Mouse (Mus musculus): ENCODE measurements around the gene Cep135. TPM values are rescaled to one million over a fixed set of nuclear protein-coding genes. Genes with fewer than 3 reads are reported as not detected.

Cep135 gene
- polyA plus RNA-seq, 1 experiment: 0.39 TPM

GRCm38 (mm10) chr5:76657245-76658083 is 69.0 kb downstream of the Cep135 start:
- WGBS: 1% methylated on average over 80 of the region's 80 CpGs
- Histone ChIP-seq H3K27me3 (ENCODE audit: control insufficient read depth, insufficient read depth, low read length) (peaks cover 20% of the 10 kb centered on the region; the same call in 1 of the 2 replicates), H3K27ac (ENCODE audit: insufficient read depth, low read depth, low read length) (no peak overlapping the region), H3K4me1 (ENCODE audit: control insufficient read depth, insufficient read depth, insufficient read length, low read length) (peaks cover 9% of the 10 kb centered on the region; the same call in 1 of the 2 replicates), H3K36me3 (ENCODE audit: control insufficient read depth, insufficient read depth, low read length) (no peaks in the 10 kb centered on the region), H3K4me3 (ENCODE audit: low read depth, low read length) (peak overlapping the region; percentile 68)
- TF ChIP-seq POLR2A (IDR thresholded peaks at IDR 0.05; ENCODE audit: low read depth, low read length): no peak
- peak; percentile 28; the same call in 1 of the 2 replicates for TF ChIP-seq CTCF (IDR thresholded peaks at IDR 0.05; ENCODE audit: extremely low read depth, insufficient read length, insufficient replicate concordance, low read depth, low read length)

DNA sequence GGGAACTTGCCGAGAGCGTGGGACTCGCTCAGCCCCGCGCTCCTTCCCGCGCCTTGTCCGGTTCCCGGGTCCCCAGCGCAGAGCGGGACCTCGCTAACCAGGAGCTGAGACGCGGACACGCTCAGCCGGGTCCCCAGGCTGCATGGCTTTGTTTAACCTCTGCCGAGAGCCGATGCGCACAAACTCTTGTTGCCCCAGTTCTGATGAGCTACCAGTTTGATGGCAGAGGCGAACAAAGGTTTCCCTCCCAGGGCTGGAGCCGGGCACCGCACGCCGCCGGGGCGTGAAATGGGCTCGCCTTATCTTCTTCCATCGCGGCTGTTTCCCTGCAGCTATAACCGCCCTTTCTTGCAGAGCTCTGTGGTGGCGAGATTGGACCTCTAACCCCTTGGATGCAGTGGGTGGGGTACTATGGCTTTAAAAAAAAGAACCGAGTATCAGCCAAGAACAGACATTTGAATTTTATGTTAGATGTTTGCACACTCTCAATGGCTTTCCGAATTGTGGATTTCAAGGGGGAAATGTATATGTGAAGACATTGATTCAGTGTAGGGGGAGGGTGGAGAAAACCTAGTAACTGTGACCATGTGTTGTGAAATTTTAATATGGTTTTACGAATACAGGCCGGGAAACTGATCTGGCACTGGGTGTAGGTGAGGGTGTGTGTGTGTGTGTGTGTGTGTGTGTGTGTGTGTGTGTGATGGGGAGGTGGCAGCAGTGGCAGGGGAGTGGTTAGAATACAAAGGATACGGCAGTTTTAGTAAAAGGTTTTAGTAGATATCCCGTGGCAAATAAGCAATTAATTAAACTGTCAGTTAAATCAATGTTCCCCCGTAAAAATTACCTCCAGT is 69.8 kb downstream of the Cep135 start:
- H3K4me3 ChIP-seq (ENCODE audit: low read depth, low read length): peak overlapping the region; percentile 68
- WGBS: 3% methylated on average over 38 of the region's 38 CpGs
- peaks cover 9% of the 10 kb centered on the region; the same call in 1 of the 2 replicates for H3K4me1 ChIP-seq (ENCODE audit: control insufficient read depth, insufficient read depth, insufficient read length, low read length)
- no peak overlapping the region for H3K27ac ChIP-seq (ENCODE audit: insufficient read depth, low read depth, low read length)
- peaks cover 20% of the 10 kb centered on the region; the same call in 1 of the 2 replicates for H3K27me3 ChIP-seq (ENCODE audit: control insufficient read depth, insufficient read depth, low read length)
- no peaks in the 10 kb centered on the region for H3K36me3 ChIP-seq (ENCODE audit: control insufficient read depth, insufficient read depth, low read length)
- no peak for TF ChIP-seq POLR2A (IDR thresholded peaks at IDR 0.05; ENCODE audit: low read depth, low read length)
- TF ChIP-seq CTCF (IDR thresholded peaks at IDR 0.05; ENCODE audit: extremely low read depth, insufficient read length, insufficient replicate concordance, low read depth, low read length): no peak

DNA sequence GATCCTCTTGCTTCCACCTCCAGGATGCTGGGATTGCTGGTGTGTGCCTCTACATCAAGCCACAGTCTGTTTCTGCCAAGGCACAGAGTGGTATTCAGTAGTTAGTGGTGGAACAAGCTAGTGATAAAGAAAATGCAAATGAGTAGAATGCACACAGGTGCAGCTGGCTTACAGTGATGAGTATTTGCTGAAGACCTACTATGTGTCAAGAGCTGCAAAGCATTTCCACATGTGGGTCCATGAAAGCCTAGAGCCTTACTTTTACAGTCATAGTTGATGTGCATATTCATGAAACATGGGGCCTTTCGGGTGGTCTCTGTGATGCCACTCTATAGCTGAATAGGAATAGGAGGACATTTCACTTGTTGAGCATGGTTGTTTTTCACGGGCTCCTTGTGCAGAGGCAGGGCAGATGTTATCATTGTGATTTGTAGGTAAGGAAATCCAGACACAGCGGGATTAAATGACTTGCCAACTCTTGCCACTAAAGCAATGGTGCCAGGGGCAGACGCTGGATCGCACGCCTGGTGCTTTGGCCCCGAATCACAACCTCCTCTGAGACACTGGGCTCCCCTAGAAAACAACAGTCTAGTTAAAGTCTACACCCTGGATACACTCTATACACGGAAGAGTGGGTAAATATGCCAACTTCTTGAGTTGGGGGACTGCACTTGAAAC is 71.6 kb downstream of the Cep135 start:
- peaks cover 9% of the 10 kb centered on the region; the same call in 1 of the 2 replicates for H3K4me1 ChIP-seq (ENCODE audit: control insufficient read depth, insufficient read depth, insufficient read length, low read length)
- WGBS: 89% methylated on average over 8 of the region's 8 CpGs
- no peak for TF ChIP-seq POLR2A (IDR thresholded peaks at IDR 0.05; ENCODE audit: low read depth, low read length)
- TF ChIP-seq CTCF (IDR thresholded peaks at IDR 0.05; ENCODE audit: extremely low read depth, insufficient read length, insufficient replicate concordance, low read depth, low read length): no peak
- H3K4me3 ChIP-seq (ENCODE audit: low read depth, low read length): no peak overlapping the region
- H3K27ac ChIP-seq (ENCODE audit: insufficient read depth, low read depth, low read length): no peak overlapping the region
- H3K27me3 ChIP-seq (ENCODE audit: control insufficient read depth, insufficient read depth, low read length): peaks cover 20% of the 10 kb centered on the region; the same call in 1 of the 2 replicates
- H3K36me3 ChIP-seq (ENCODE audit: control insufficient read depth, insufficient read depth, low read length): no peaks in the 10 kb centered on the region

DNA sequence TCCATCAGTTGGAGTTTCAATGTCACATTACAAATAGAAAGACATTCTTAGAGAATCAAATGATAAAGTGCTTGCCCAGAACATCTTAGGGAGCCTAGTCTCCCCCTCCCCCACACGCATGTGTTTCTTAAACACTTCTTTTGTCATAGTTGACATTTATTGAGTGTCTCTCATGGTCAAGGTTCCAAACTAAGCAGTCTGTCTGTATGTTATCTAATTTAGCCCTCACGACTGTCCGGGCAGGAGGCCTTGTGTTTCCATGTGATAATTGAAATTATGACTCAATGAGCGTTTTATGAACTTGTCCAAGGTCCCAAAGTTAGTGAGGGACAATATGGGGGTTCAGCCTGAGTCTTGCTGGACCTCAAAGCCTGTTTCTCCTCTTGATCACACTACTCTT is 72.8 kb downstream of the Cep135 start:
- 62% methylated on average over 4 of the region's 4 CpGs for WGBS
- TF ChIP-seq POLR2A (IDR thresholded peaks at IDR 0.05; ENCODE audit: low read depth, low read length): no peak
- no peak for TF ChIP-seq CTCF (IDR thresholded peaks at IDR 0.05; ENCODE audit: extremely low read depth, insufficient read length, insufficient replicate concordance, low read depth, low read length)
- no peaks in the 10 kb centered on the region for H3K36me3 ChIP-seq (ENCODE audit: control insufficient read depth, insufficient read depth, low read length)

GRCm38 (mm10) chr5:76664936-76665335 is 76.4 kb downstream of the Cep135 start:
- TF ChIP-seq POLR2A (IDR thresholded peaks at IDR 0.05; ENCODE audit: low read depth, low read length): no peak
- no peak for TF ChIP-seq CTCF (IDR thresholded peaks at IDR 0.05; ENCODE audit: extremely low read depth, insufficient read length, insufficient replicate concordance, low read depth, low read length)
- Histone ChIP-seq H3K27me3 (ENCODE audit: control insufficient read depth, insufficient read depth, low read length) (no peaks in the 10 kb centered on the region; the same call in 1 of the 2 replicates), H3K4me3 (ENCODE audit: low read depth, low read length) (no peak overlapping the region), H3K27ac (ENCODE audit: insufficient read depth, low read depth, low read length) (no peak overlapping the region), H3K36me3 (ENCODE audit: control insufficient read depth, insufficient read depth, low read length) (no peaks in the 10 kb centered on the region), H3K4me1 (ENCODE audit: control insufficient read depth, insufficient read depth, insufficient read length, low read length) (no peaks in the 10 kb centered on the region)
- 80% methylated on average over 7 of the region's 7 CpGs for WGBS

More for the DNA sequence above, 72.8 kb downstream of the Cep135 start:
- Histone ChIP-seq H3K4me1 (ENCODE audit: control insufficient read depth, insufficient read depth, insufficient read length, low read length) (peaks cover 9% of the 10 kb centered on the region; the same call in 1 of the 2 replicates), H3K4me3 (ENCODE audit: low read depth, low read length) (no peak overlapping the region), H3K27me3 (ENCODE audit: control insufficient read depth, insufficient read depth, low read length) (peaks cover 20% of the 10 kb centered on the region), H3K27ac (ENCODE audit: insufficient read depth, low read depth, low read length) (no peak overlapping the region)

- 28% methylated on average over 7 of the region's 7 CpGs for WGBS
- Histone ChIP-seq H3K36me3 (ENCODE audit: control insufficient read depth, insufficient read depth, low read length) (no peaks in the 10 kb centered on the region), H3K27me3 (ENCODE audit: control insufficient read depth, insufficient read depth, low read length) (no peaks in the 10 kb centered on the region; the same call in 1 of the 2 replicates), H3K4me3 (ENCODE audit: low read depth, low read length) (no peak overlapping the region), H3K4me1 (ENCODE audit: control insufficient read depth, insufficient read depth, insufficient read length, low read length) (no peaks in the 10 kb centered on the region), H3K27ac (ENCODE audit: insufficient read depth, low read depth, low read length) (no peak overlapping the region)
- TF ChIP-seq CTCF (IDR thresholded peaks at IDR 0.05; ENCODE audit: extremely low read depth, insufficient read length, insufficient replicate concordance, low read depth, low read length): no peak
- TF ChIP-seq POLR2A (IDR thresholded peaks at IDR 0.05; ENCODE audit: low read depth, low read length): no peak
Observed at GRCm38 (mm10) chr5:76665421-76665820, 76.9 kb downstream of the Cep135 start.

Measured in small intestine, adult 2 months (tissue).